Mouse (Mus musculus) CH12.LX (cell line): ENCODE results near the gene Galnt17.

Source experiments
- CHD2 ChIP-seq: IDR thresholded peaks from 2 replicates; pipeline ENCODE4 v1.6.1; 2011; ENCODE audit warnings: low read length, improper control_type of control experiment
- CTCF ChIP-seq, 2 experiments: IDR thresholded peaks in 1 of 2; conservative IDR thresholded peaks in 1 of 2; 2 replicates each; pipeline ENCODE4 v1.5.1; 2011 to 2012; ENCODE audit warnings: low read depth in 2 of 2, low read length in 2 of 2, improper control_type of control experiment in 1 of 2, inconsistent platforms in 1 of 2, mild to moderate bottlenecking in 1 of 2, moderate library complexity in 1 of 2
- E2F4 ChIP-seq: IDR thresholded peaks from 2 replicates; pipeline ENCODE4 v1.6.1; 2011; ENCODE audit warnings: low read depth, low read length, improper control_type of control experiment; ENCODE audit not compliant: insufficient replicate concordance
- ELF1 ChIP-seq: IDR thresholded peaks from 2 replicates; pipeline ENCODE4 v1.6.1; 2014; ENCODE audit warnings: low read depth, mild to moderate bottlenecking, inconsistent platforms, low read length, improper control_type of control experiment
- EP300 ChIP-seq: IDR thresholded peaks from 2 replicates; pipeline ENCODE4 v1.6.1; 2011; ENCODE audit warnings: low read length, improper control_type of control experiment
- ETS1 ChIP-seq: conservative IDR thresholded peaks from 2 replicates; pipeline ENCODE4 v1.6.1; 2012; ENCODE audit warnings: low read depth, mild to moderate bottlenecking, inconsistent platforms, low read length, improper control_type of control experiment, moderate library complexity
- HCFC1 ChIP-seq: IDR thresholded peaks from 2 replicates; pipeline ENCODE4 v1.6.1; 2012; ENCODE audit warnings: low read depth, mild to moderate bottlenecking, inconsistent platforms, low read length, improper control_type of control experiment
- KAT2A ChIP-seq: IDR thresholded peaks from 2 replicates; pipeline ENCODE4 v1.6.1; 2012; ENCODE audit warnings: low read length, improper control_type of control experiment, inconsistent platforms; ENCODE audit not compliant: insufficient replicate concordance
- MAX ChIP-seq: IDR thresholded peaks from 2 replicates; pipeline ENCODE4 v1.6.1; 2011; ENCODE audit warnings: low read length, improper control_type of control experiment
- MXI1 ChIP-seq: IDR thresholded peaks from 2 replicates; pipeline ENCODE4 v1.6.1; 2011; ENCODE audit warnings: mild to moderate bottlenecking, low read depth, low read length, improper control_type of control experiment

- TF ChIP-seq EP300 (no peak), CHD2 (no peak), HCFC1 (no peak), ETS1 (no peak), CTCF (conservative IDR thresholded peaks at IDR 0.05 in 1 of 2, IDR thresholded peaks at IDR 0.05 in 1 of 2; ENCODE audit: low read depth in 2 of 2, low read length in 2 of 2) (no peak), KAT2A (no peak), MXI1 (no peak), ELF1 (no peak), E2F4 (no peak), MAX (no peak)
Measured at GRCm38 (mm10) chr5:130938274-130938741, 370.0 kb downstream of the Galnt17 start.
